Mouse (Mus musculus) heart, embryonic 11.5 days (tissue): ENCODE data around the gene Rnh1. TPM values are rescaled to one million over a fixed set of nuclear protein-coding genes. Genes with fewer than 3 reads are reported as not detected.

Source experiments
- ATAC-seq: fragments of 200-750 bp; cut with Nextera tagmentation; replicated peaks from 2 replicates; pipeline ENCODE4 v1.8.0; 2017; ENCODE audit warnings: moderate library complexity; ENCODE audit not compliant: insufficient number of reproducible peaks, low FRiP score, low TSS enrichment
- H3K27ac ChIP-seq: fragments of 300-500 bp; sonication (generic); 2 replicates; pipeline ENCODE4 v1.5.1; 2014; ENCODE audit warnings: mild to moderate bottlenecking, low read depth, low read length
- H3K27me3 ChIP-seq: fragments of 300-500 bp; sonication (generic); 2 replicates; pipeline ENCODE4 v1.6.1; 2014; ENCODE audit warnings: mild to moderate bottlenecking, low read length, mixed read lengths; ENCODE audit not compliant: control insufficient read depth, insufficient read depth
- H3K36me3 ChIP-seq: fragments of 300-500 bp; sonication (generic); 2 replicates; pipeline ENCODE4 v1.6.1; 2014; ENCODE audit warnings: mild to moderate bottlenecking, low read length, moderate library complexity, mixed read lengths; ENCODE audit not compliant: control insufficient read depth, insufficient read depth
- H3K4me1 ChIP-seq: fragments of 300-500 bp; sonication (generic); 2 replicates; pipeline ENCODE4 v1.6.1; 2014; ENCODE audit warnings: low read length; ENCODE audit not compliant: control insufficient read depth, insufficient read depth
- H3K4me2 ChIP-seq: fragments of 300-500 bp; sonication (generic); 2 replicates; pipeline ENCODE4 v1.6.1; 2014; ENCODE audit warnings: mild to moderate bottlenecking, moderate library complexity
- H3K4me3 ChIP-seq: fragments of 300-500 bp; sonication (generic); 2 replicates; pipeline ENCODE4 v1.5.1; 2014; ENCODE audit warnings: low read depth, low read length
- H3K9ac ChIP-seq: fragments of 300-500 bp; sonication (generic); 2 replicates; pipeline ENCODE4 v1.6.1; 2014; ENCODE audit warnings: mild to moderate bottlenecking, low read depth, low read length, moderate library complexity
- H3K9me3 ChIP-seq: fragments of 300-500 bp; sonication (generic); replicated peaks from 2 replicates; pipeline ENCODE4 v1.6.1; 2016; ENCODE audit warnings: low read length; ENCODE audit not compliant: control insufficient read depth
- WGBS: fragments of 180-500 bp; shearing (Covaris S2); extraction: QIAGEN DNeasy Blood & Tissue Kit; methylation state at CpG from one replicate; pipeline ENCODE4 v1.1.7; 2014; ENCODE audit not compliant: insufficient replicate concordance; 5-methylcytosine and 5-hydroxymethylcytosine counted together
- polyA plus RNA-seq: library from polyadenylated mRNA; unstranded; fragments of >200 nt; fragmentation: Nextera tagmentation; extraction: Ambion mirVana; gene quantifications from 2 replicates; pipeline ENCODE4 v1.2.1, GENCODE M21; 2014

Gene Rnh1
- polyA plus RNA-seq, 1 experiment from 2014 or later: 95.3 TPM

DNA sequence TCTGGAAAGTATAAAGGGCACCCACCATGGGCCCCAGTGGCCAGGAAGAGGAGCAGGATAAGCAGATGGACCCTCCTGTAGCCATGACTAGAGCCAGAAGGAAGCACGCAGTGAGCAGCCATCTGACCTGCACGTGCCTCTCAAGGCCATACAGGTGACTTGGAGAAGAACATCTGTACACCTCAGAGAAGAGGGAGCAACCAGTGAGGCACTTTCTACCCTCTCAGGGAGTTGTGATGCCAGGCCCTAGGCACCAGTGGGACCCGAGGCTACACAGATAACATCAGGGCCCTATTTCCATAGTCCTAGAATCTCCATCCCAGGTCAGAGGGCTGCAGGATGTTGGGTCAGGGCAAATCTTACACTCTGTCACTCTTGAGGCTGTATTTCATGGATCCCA lies 17.6 kb upstream of the Rnh1 start:
- no peaks in the 10 kb centered on the region for H3K27me3 ChIP-seq
- H3K4me2 ChIP-seq: no peak overlapping the region
- H3K36me3 ChIP-seq: peaks cover 12% of the 10 kb centered on the region
- ATAC-seq: no peak
- no peaks in the 10 kb centered on the region for H3K9me3 ChIP-seq
- 77% methylated on average over 3 of the region's 3 CpGs for WGBS
- peaks cover 13% of the 10 kb centered on the region for H3K4me1 ChIP-seq
- H3K27ac ChIP-seq: no peak overlapping the region
- no peak overlapping the region for H3K4me3 ChIP-seq
- H3K9ac ChIP-seq: no peak overlapping the region

DNA sequence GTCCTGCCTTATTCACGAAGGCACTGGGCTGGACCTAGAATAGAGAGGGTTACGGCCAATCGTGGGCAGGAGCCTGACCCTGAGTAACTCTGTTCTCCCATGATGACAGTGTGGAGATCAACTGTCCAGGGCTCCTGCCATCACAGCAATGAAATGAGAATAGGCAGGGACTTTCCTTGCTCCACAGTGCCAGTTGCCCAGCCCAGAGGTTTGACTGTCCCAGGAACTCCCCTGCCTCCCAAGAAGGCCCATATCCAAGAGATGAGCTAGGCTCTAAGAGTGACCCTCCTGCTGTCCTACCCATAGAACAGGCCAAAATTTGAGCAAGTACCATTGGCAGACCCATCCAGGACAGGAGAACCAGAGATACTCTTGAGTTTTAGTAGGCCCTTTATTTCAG lies 16.1 kb upstream of the Rnh1 start:
- 79% methylated on average over 3 of the region's 3 CpGs for WGBS
- no peak for ATAC-seq
- H3K4me1 ChIP-seq: peaks cover 11% of the 10 kb centered on the region
- no peak overlapping the region for H3K4me3 ChIP-seq
- H3K36me3 ChIP-seq: peaks cover 12% of the 10 kb centered on the region
- no peak overlapping the region for H3K4me2 ChIP-seq
- no peak overlapping the region for H3K9ac ChIP-seq
- H3K9me3 ChIP-seq: no peaks in the 10 kb centered on the region
- no peaks in the 10 kb centered on the region for H3K27me3 ChIP-seq
- no peak overlapping the region for H3K27ac ChIP-seq

DNA sequence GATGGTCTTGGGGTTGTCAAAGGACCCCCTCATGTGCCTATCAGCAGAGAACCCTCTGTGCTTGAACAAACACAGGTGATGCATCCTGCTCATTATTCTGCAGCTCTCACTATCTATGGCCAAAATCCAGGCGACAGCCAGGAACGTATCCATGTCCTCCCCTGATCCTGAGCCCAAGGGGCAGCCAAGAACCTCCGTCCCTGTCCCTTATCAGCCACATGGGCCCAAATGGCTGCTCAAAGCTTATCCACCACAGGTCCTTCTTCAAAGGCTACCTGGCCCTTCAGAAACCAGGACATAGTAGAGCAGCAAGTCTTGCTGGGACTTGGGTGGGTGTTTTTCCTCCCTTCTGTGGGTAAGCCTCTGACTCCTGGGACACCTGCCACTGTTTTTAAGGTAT lies 15.5 kb upstream of the Rnh1 start:
- no peak overlapping the region for H3K9ac ChIP-seq
- H3K27ac ChIP-seq: no peak overlapping the region
- H3K9me3 ChIP-seq: no peaks in the 10 kb centered on the region
- H3K4me1 ChIP-seq: peaks cover 11% of the 10 kb centered on the region
- peaks cover 12% of the 10 kb centered on the region for H3K36me3 ChIP-seq
- 61% methylated on average over 3 of the region's 3 CpGs for WGBS
- H3K27me3 ChIP-seq: no peaks in the 10 kb centered on the region
- H3K4me2 ChIP-seq: no peak overlapping the region
- no peak overlapping the region for H3K4me3 ChIP-seq
- no peak for ATAC-seq

DNA sequence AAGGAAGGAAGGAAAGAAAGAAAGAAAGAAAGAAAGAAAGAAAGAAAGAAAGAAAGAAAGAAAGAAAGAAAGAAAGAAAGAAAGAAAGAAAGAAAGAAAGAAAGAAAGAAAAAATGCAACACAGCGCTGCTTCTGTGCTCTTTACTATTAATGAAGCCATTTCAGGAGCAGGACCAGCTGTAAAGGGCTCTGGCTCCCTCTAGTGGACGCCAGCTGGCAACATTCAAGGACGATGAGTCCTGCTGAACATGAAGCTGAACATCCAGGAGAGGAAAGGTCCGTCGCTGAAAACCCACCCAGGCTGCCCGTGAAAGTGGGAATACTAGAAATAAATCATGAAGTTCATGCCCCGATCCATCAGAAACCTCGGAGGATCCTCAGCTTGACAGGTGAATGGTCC lies 3.5 kb upstream of the Rnh1 start:
- WGBS: 2% methylated on average over 8 of the region's 8 CpGs
- Histone ChIP-seq H3K4me3 (no peak overlapping the region), H3K27me3 (no peaks in the 10 kb centered on the region), H3K9ac (no peak overlapping the region), H3K4me1 (peaks cover 4% of the 10 kb centered on the region; the same call in 1 of the 2 replicates), H3K36me3 (no peaks in the 10 kb centered on the region), H3K4me2 (no peak overlapping the region), H3K9me3 (no peaks in the 10 kb centered on the region), H3K27ac (no peak overlapping the region)
- ATAC-seq: no peak

DNA sequence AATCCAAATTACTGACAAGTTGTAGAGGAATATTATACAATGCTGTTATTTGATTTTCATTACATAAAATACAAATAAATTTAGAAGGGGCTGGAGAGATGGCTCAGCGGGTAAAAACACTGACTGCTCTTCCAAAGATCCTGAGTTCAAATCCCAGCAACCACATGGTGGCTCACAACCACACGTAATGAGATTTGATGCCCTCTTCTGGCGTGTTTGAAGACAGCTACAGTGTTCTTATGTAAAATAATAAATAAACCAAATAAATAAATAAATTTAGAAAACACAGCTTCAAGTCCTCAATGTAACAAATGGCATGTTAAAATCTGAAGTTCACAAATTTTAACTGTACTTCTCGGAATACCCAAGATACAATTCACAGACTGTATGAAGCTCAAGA lies 2.4 kb upstream of the Rnh1 start:
- WGBS: 82% methylated on average over 4 of the region's 4 CpGs
- Histone ChIP-seq H3K4me1 (peaks cover 4% of the 10 kb centered on the region; the same call in 1 of the 2 replicates), H3K9me3 (no peaks in the 10 kb centered on the region), H3K27ac (no peak overlapping the region), H3K27me3 (no peaks in the 10 kb centered on the region), H3K9ac (no peak overlapping the region), H3K4me2 (no peak overlapping the region), H3K4me3 (no peak overlapping the region), H3K36me3 (no peaks in the 10 kb centered on the region)
- ATAC-seq: no peak

DNA sequence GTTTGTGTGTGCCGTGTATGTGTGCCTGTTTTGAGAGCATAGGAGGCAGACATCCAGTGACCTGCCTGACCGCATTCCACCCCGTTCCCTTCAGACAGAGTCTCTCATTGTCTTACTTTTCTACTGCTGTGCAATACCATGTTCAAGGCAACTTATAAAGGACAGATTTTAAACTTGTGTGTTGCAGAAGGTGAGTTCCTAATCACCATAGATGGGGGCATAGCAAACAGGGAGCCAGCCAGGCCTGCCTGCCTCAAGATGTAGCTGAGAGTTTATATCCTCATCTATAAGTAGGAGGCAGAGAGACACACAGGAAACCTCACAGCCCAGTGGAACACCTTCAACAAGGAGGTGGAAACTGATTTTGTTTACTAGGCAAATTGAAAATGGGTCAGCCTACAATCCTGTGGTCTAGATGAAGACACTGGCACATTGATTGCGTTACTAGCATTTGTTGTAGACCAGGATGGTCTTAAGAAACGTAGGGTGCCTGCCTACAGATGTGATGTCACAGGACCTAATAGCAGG lies 730 bp upstream of the Rnh1 start:
- no peak for ATAC-seq
- Histone ChIP-seq H3K9me3 (no peaks in the 10 kb centered on the region), H3K9ac (peak overlapping the region; percentile 84), H3K36me3 (no peaks in the 10 kb centered on the region), H3K4me2 (peak overlapping the region; percentile 86), H3K27ac (peak overlapping the region; percentile 93), H3K27me3 (no peaks in the 10 kb centered on the region), H3K4me1 (peaks cover 7% of the 10 kb centered on the region; the same call in 1 of the 2 replicates), H3K4me3 (peak overlapping the region; percentile 57)
- 88% methylated on average over 5 of the region's 5 CpGs for WGBS

DNA sequence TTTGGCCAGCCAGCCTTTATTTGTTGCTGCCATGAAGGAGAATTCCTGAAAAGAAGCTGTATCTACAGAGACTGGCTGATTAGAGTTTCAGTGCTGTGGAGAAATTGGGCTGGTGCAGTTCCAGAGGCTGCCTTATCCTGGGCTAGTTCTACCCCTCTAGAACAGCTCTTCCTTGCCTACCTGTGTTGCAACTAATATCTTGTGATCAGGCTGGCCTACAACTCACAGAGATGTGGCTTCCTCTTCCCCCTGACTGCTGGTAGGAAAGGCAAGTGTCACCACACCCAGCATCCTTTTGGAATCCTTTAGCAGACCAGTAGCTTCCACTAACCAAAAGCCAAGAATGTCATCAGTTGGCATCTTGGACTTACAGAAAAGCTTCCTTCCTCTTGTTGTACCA lies 2.8 kb downstream of the Rnh1 start:
- Histone ChIP-seq H3K27me3 (no peaks in the 10 kb centered on the region), H3K4me1 (peaks cover 15% of the 10 kb centered on the region; the same call in 1 of the 2 replicates), H3K36me3 (no peaks in the 10 kb centered on the region; the same call in 1 of the 2 replicates), H3K9ac (no peak overlapping the region), H3K9me3 (no peaks in the 10 kb centered on the region), H3K4me3 (no peak overlapping the region), H3K4me2 (no peak overlapping the region), H3K27ac (no peak overlapping the region)
- ATAC-seq: no peak

DNA sequence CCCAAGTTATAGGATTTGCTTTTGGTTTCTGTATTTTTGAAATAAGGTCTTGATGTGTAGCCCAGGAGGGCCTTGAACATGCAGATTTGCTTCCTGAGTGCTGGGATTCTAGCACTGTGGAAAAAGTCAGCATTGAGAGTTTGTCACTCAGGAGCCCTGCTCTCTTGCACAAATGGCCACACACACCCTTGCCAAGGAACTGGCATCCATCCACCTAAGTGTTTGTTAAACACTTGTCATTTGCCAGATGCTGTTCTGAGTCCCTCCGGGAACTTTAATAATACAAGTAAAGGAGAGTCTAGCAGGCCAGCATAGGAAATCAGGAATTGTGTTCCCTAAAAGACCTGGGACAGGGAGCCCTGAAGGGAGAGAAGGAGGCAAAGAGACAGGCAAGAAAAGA lies 3.4 kb downstream of the Rnh1 start:
- Histone ChIP-seq H3K27ac (0 out of 2 replicates have a peak overlapping the region, but pooled peaks have one; percentile 1), H3K4me3 (no peak overlapping the region), H3K4me2 (peak overlapping the region; percentile 86), H3K27me3 (no peaks in the 10 kb centered on the region), H3K36me3 (no peaks in the 10 kb centered on the region; the same call in 1 of the 2 replicates), H3K9ac (no peak overlapping the region), H3K4me1 (peaks cover 15% of the 10 kb centered on the region; the same call in 1 of the 2 replicates), H3K9me3 (no peaks in the 10 kb centered on the region)
- WGBS: 83% methylated on average over 1 of the region's 1 CpGs
- ATAC-seq: no peak

DNA sequence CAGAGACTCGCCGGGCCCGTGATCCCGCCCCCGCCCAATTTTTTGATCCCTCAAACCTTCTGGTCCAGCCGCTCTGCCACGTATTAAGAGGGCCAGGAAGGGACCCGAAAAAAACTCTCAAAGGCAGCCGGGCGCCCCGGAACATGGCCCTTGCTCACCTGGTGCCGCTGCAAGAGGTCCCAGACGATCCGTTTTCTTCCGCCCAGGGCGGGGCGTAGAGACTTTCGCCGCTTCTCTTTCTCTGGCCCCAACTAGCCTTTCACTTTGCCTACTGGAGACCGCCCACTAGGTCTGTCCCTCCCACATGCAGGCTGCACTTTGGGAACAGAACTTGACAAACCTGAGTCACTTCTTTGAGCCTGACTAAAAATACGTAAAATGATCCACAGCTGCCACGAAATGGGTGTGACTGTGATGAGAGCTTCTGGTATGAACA lies 4.1 kb downstream of the Rnh1 start:
- 2% methylated on average over 22 of the region's 22 CpGs for WGBS
- Histone ChIP-seq H3K27ac (peak overlapping the region; percentile 64), H3K4me2 (peak overlapping the region; percentile 86), H3K4me1 (peaks cover 15% of the 10 kb centered on the region; the same call in 1 of the 2 replicates), H3K36me3 (no peaks in the 10 kb centered on the region; the same call in 1 of the 2 replicates), H3K4me3 (peak overlapping the region; percentile 64), H3K9me3 (no peaks in the 10 kb centered on the region), H3K9ac (peak overlapping the region; percentile 86), H3K27me3 (no peaks in the 10 kb centered on the region)
- ATAC-seq: no peak; the same call in 1 of the 2 replicates
